Mouse (Mus musculus): ENCODE results near the gene Tmod4. TPM values are rescaled to one million over a fixed set of nuclear protein-coding genes. Genes with fewer than 3 reads are reported as not detected.
"Not testable (repeated sequence)": the region's sequence is repeated elsewhere in the genome, so short reads cannot be mapped to it uniquely, and the experiment has no call there.

The Tmod4 gene
- total and polyA plus RNA-seq, 3 experiments: 0.47 to 0.81 TPM; not detected in 1

- TF ChIP-seq GABPA (IDR thresholded peaks at IDR 0.05; ENCODE audit: insufficient replicate concordance, low read depth, low read length): no peak
- TF ChIP-seq MXI1 (IDR thresholded peaks at IDR 0.05; ENCODE audit: low read depth, low read length): peak; percentile 67
- peak; percentile 84 for TF ChIP-seq POLR2A (IDR thresholded peaks at IDR 0.05; ENCODE audit: low read depth, low read length)
- no peak for TF ChIP-seq ETS1 (conservative IDR thresholded peaks at IDR 0.05; ENCODE audit: low read depth, low read length)
- peak; percentile 84 for TF ChIP-seq HCFC1 (IDR thresholded peaks at IDR 0.05; ENCODE audit: low read depth, low read length)
- TF ChIP-seq ELF1 (IDR thresholded peaks at IDR 0.05; ENCODE audit: low read depth, low read length): peak; percentile 67; the same call in 1 of the 2 replicates
- TF ChIP-seq MAZ (IDR thresholded peaks at IDR 0.05; ENCODE audit: low read depth, low read length): no peak
- no peak for TF ChIP-seq SMC3 (IDR thresholded peaks at IDR 0.05; ENCODE audit: low read depth, low read length)
- no peak for TF ChIP-seq CHD2 (IDR thresholded peaks at IDR 0.05; ENCODE audit: low read length)
- TF ChIP-seq TBP (conservative IDR thresholded peaks at IDR 0.05; ENCODE audit: low read depth, low read length): peak; percentile 38; the same call in 1 of the 2 replicates
- TF ChIP-seq SIN3A (IDR thresholded peaks at IDR 0.05; ENCODE audit: low read length): peak; percentile 92
- no peak for TF ChIP-seq MAFK (IDR thresholded peaks at IDR 0.05; ENCODE audit: insufficient replicate concordance, low read length)
- peak; percentile 98 for TF ChIP-seq USF2 (conservative IDR thresholded peaks at IDR 0.05; ENCODE audit: low read depth, low read length)
- TF ChIP-seq BHLHE40 (IDR thresholded peaks at IDR 0.05; ENCODE audit: low read depth, low read length): peak; percentile 84
- no peak for TF ChIP-seq EP300 (IDR thresholded peaks at IDR 0.05; ENCODE audit: low read length)
- TF ChIP-seq UBTF (IDR thresholded peaks at IDR 0.05; ENCODE audit: low read depth, low read length): peak; percentile 39; the same call in 1 of the 2 replicates
- TF ChIP-seq TCF12 (IDR thresholded peaks at IDR 0.05; ENCODE audit: low read depth, low read length): peak; percentile 59
- no peak for TF ChIP-seq RAD21 (IDR thresholded peaks at IDR 0.05; ENCODE audit: low read depth, low read length)
Observed at GRCm38 (mm10) chr3:95106338-95107117, 17.7 kb upstream of the Tmod4 start, which contains the start of gene Pip5k1a (continued).

GRCm38 (mm10) chr3:95107308-95107707 is 17.0 kb upstream of the Tmod4 start:
- peak overlapping the region in 2 of 3 experiments; percentile 77 to 97 for H3K4me3 ChIP-seq (replicated peaks in 1 of 3; ENCODE audit: low read depth in 2 of 3, low read length in 2 of 3, poor library complexity in 1 of 3)
- H3K27ac ChIP-seq (ENCODE audit: insufficient read depth, low read depth); DNase-seq (ENCODE audit: extremely low read depth); H3K27me3 ChIP-seq (replicated peaks); H3K4me2 ChIP-seq (ENCODE audit: insufficient read depth, low read depth, poor library complexity, severe bottlenecking); H3K9me3 ChIP-seq (replicated peaks; ENCODE audit: low read length); in situ Hi-C loops (cut with MboI; ENCODE audit: low pct_ligation_motif_present, low pct_unique_long_range_greater_than_20kb, low sequenced_read_pairs); dilution Hi-C loops (cut with MboI; ENCODE audit: extremely low pct_ligation_motif_present, extremely low pct_unique_long_range_greater_than_20kb, low sequenced_read_pairs): not testable (repeated sequence)
- peaks cover 3 to 21% of the 10 kb centered on the region in 2 experiments; a peak in 3 of 4 replicates for H3K4me1 ChIP-seq (ENCODE audit: control insufficient read depth in 1 of 2, insufficient read depth in 2 of 2)
- 0 out of 2 replicates have a peak, but pooled peaks have one; percentile 11 for TF ChIP-seq TBP (conservative IDR thresholded peaks at IDR 0.05; ENCODE audit: low read depth, low read length)
- peak; percentile 54; the same call in 1 of the 2 replicates for TF ChIP-seq ZNF384 (IDR thresholded peaks at IDR 0.05; ENCODE audit: low read depth, low read length)
- peaks cover 40% of the 10 kb centered on the region for H3K79me2 ChIP-seq (replicated peaks; ENCODE audit: control insufficient read depth, extremely low read depth, insufficient read depth, poor library complexity, severe bottlenecking)
- peaks cover 0 to 11% of the 10 kb centered on the region in 2 experiments for H3K36me3 ChIP-seq (replicated peaks in 1 of 2; ENCODE audit: control insufficient read depth in 1 of 2, insufficient read depth in 1 of 2, low read length in 1 of 2)
- peak overlapping the region; percentile 88; the same call in 1 of the 2 replicates for H3K9ac ChIP-seq (ENCODE audit: insufficient read depth, low read depth)
